Mouse (Mus musculus) neutrophil, adult 5-6 weeks (primary cell): ENCODE measurements around the gene Sh3kbp1. TPM values are rescaled to one million over a fixed set of nuclear protein-coding genes. Genes with fewer than 3 reads are reported as not detected.

ENCODE experiments used
- ATAC-seq: fragments of 151-379, 151-347 bp; 2 replicates; pipeline ENCODE4 v1.8.0; 2017; ENCODE audit warnings: mild to moderate bottlenecking, moderate TSS enrichment; ENCODE audit not compliant: insufficient number of reproducible peaks, poor library complexity, low FRiP score, severe bottlenecking; ENCODE audit errors: extremely low read depth
- total RNA-seq: library from RNA; stranded (forward); fragments of 200-1000 nt; gene quantifications from 2 replicates; pipeline ENCODE4 v1.2.3, GENCODE M21; 2017

Gene Sh3kbp1
- total RNA-seq, 1 experiment from 2014 or later = 190 TPM

GRCm38 (mm10) chrX:159881576-159881975 lies 254.5 kb downstream of the Sh3kbp1 start:
- ATAC-seq = no peak

GRCm38 (mm10) chrX:159896536-159896935 lies 269.5 kb downstream of the Sh3kbp1 start:
- no peak for ATAC-seq

- no peak for ATAC-seq
Measured at GRCm38 (mm10) chrX:159898110-159898509, 271.0 kb downstream of the Sh3kbp1 start.

GRCm38 (mm10) chrX:159899121-159899520 lies 272.0 kb downstream of the Sh3kbp1 start:
- ATAC-seq = no peak

GRCm38 (mm10) chrX:159903421-159903820 lies 276.3 kb downstream of the Sh3kbp1 start:
- no peak for ATAC-seq

- ATAC-seq = no peak
Measured at GRCm38 (mm10) chrX:159907703-159908102, 280.6 kb downstream of the Sh3kbp1 start.

- no peak for ATAC-seq
Measured at GRCm38 (mm10) chrX:159909446-159910277, 282.6 kb downstream of the Sh3kbp1 start.

- no peak for ATAC-seq
Measured at GRCm38 (mm10) chrX:159910600-159910999, 283.5 kb downstream of the Sh3kbp1 start.

GRCm38 (mm10) chrX:159911613-159912012 lies 284.5 kb downstream of the Sh3kbp1 start:
- ATAC-seq = no peak

- no peak for ATAC-seq
Measured at GRCm38 (mm10) chrX:159912061-159912460, 285.0 kb downstream of the Sh3kbp1 start.

- no peak for ATAC-seq
Measured at GRCm38 (mm10) chrX:159913489-159913888, 286.4 kb downstream of the Sh3kbp1 start.

GRCm38 (mm10) chrX:159915125-159915524 lies 288.1 kb downstream of the Sh3kbp1 start:
- no peak for ATAC-seq

GRCm38 (mm10) chrX:159924759-159925158 lies 297.7 kb downstream of the Sh3kbp1 start:
- peak; percentile 58; the same call in 1 of the 2 replicates for ATAC-seq

- no peak for ATAC-seq
Measured at GRCm38 (mm10) chrX:159928165-159928564, 301.1 kb downstream of the Sh3kbp1 start.

GRCm38 (mm10) chrX:159928834-159929233 lies 301.8 kb downstream of the Sh3kbp1 start:
- ATAC-seq = no peak

GRCm38 (mm10) chrX:159932027-159932426 lies 305.0 kb downstream of the Sh3kbp1 start:
- ATAC-seq = no peak

GRCm38 (mm10) chrX:159942569-159942968 lies 315.5 kb downstream of the Sh3kbp1 start:
- ATAC-seq = no peak

GRCm38 (mm10) chrX:159943586-159943985 lies 316.5 kb downstream of the Sh3kbp1 start:
- no peak for ATAC-seq

GRCm38 (mm10) chrX:159953546-159954429 lies 326.7 kb downstream of the Sh3kbp1 start:
- no peak for ATAC-seq

GRCm38 (mm10) chrX:159954430-159954779 lies 327.3 kb downstream of the Sh3kbp1 start:
- no peak for ATAC-seq
